Mouse (Mus musculus) liver, adult 2 months (tissue): ENCODE data around the gene Wnt1. TPM values are rescaled to one million over a fixed set of nuclear protein-coding genes. Genes with fewer than 3 reads are reported as not detected.
"Not testable (repeated sequence)": the region's sequence is repeated elsewhere in the genome, so short reads cannot be mapped to it uniquely, and the experiment has no call there.

ENCODE experiments used
- DNase-seq: peaks from one replicate; pipeline ENCODE4 v3.0.0-alpha.2; 2011; ENCODE audit warnings: low read depth, low spot score; ENCODE audit errors: extremely low read depth
- H3K27ac ChIP-seq: fragments of 200-500 bp; replicated peaks from 2 replicates; pipeline ENCODE4 v1.5.1; 2012; ENCODE audit warnings: low read depth, mild to moderate bottlenecking, control low read depth, inconsistent platforms, low read length; ENCODE audit not compliant: insufficient read depth
- H3K27me3 ChIP-seq: fragments of 200-500 bp; 2 replicates; pipeline ENCODE4 v1.6.1; 2012; ENCODE audit warnings: mild to moderate bottlenecking, moderate library complexity, low read length, inconsistent platforms; ENCODE audit not compliant: control insufficient read depth, insufficient read depth
- H3K36me3 ChIP-seq: fragments of 200-500 bp; 2 replicates; pipeline ENCODE4 v1.6.1; 2012; ENCODE audit warnings: low read length, inconsistent platforms; ENCODE audit not compliant: control insufficient read depth, insufficient read depth
- H3K4me1 ChIP-seq: fragments of 200-500 bp; 2 replicates; pipeline ENCODE4 v1.6.1; 2011; ENCODE audit warnings: low read length; ENCODE audit not compliant: control insufficient read depth, insufficient read depth
- H3K4me3 ChIP-seq: fragments of 200-500 bp; 2 replicates; pipeline ENCODE4 v1.5.1; 2011; ENCODE audit warnings: low read depth, mild to moderate bottlenecking, control low read depth, low read length, moderate library complexity; ENCODE audit not compliant: insufficient read depth
- H3K79me2 ChIP-seq: fragments of 200-500 bp; 2 replicates; pipeline ENCODE4 v1.6.1; 2012; ENCODE audit warnings: inconsistent platforms, mild to moderate bottlenecking, low read length, moderate library complexity; ENCODE audit not compliant: control insufficient read depth, insufficient read depth
- H3K9ac ChIP-seq: fragments of 200-500 bp; 2 replicates; pipeline ENCODE4 v1.6.1; 2012; ENCODE audit warnings: low read depth, mild to moderate bottlenecking, control low read depth, inconsistent platforms, low read length
- CTCF ChIP-seq: fragments of 200-500 bp; IDR thresholded peaks from 2 replicates; pipeline ENCODE4 v1.5.1; 2011; ENCODE audit warnings: low read depth, low read length, control low read depth
- POLR2A ChIP-seq: fragments of 200-500 bp; IDR thresholded peaks from 2 replicates; pipeline ENCODE4 v1.6.1; 2011; ENCODE audit warnings: low read length, control low read depth; ENCODE audit not compliant: insufficient read depth; ENCODE audit errors: extremely low read depth
- WGBS: fragments of 180-500 bp; shearing (Covaris S2); methylation state at CpG from one replicate; pipeline ENCODE4 v1.1.7; 2018; 5-methylcytosine and 5-hydroxymethylcytosine counted together
- polyA plus RNA-seq: library from polyadenylated mRNA; depleted of rRNA; stranded (reverse); fragments of >200 nt; gene quantifications from 2 replicates; pipeline ENCODE4 v1.2.3, GENCODE M21; 2012
- total RNA-seq: library from RNA; depleted of rRNA; stranded (reverse); fragments of >200 nt; gene quantifications from 2 replicates; pipeline ENCODE4 v1.2.3, GENCODE M21; 2014

Wnt1 gene
- total and polyA plus RNA-seq, 2 experiments = not detected

GRCm38 (mm10) chr15:98806071-98806808 is 16.6 kb downstream of the Wnt1 start:
- Histone ChIP-seq H3K27ac (no peak overlapping the region), H3K36me3 (no peaks in the 10 kb centered on the region), H3K9ac (no peak overlapping the region), H3K4me3 (no peak overlapping the region), H3K79me2 (no peaks in the 10 kb centered on the region), H3K27me3 (peaks cover 29% of the 10 kb centered on the region), H3K4me1 (peaks cover 2% of the 10 kb centered on the region; the same call in 1 of the 2 replicates)
- TF ChIP-seq CTCF (no peak), POLR2A (no peak)
- DNase-seq = no peak
- 23% methylated on average over 30 of the region's 30 CpGs for WGBS

- H3K27me3 ChIP-seq = peaks cover 29% of the 10 kb centered on the region
- no peak for DNase-seq
- H3K4me3 ChIP-seq = no peak overlapping the region; the same call in 1 of the 2 replicates
- H3K27ac ChIP-seq = no peak overlapping the region
- TF ChIP-seq POLR2A (no peak), CTCF (no peak)
- WGBS = 3% methylated on average over 58 of the region's 58 CpGs
- no peaks in the 10 kb centered on the region for H3K79me2 ChIP-seq
- no peak overlapping the region for H3K9ac ChIP-seq
- H3K36me3 ChIP-seq = no peaks in the 10 kb centered on the region
- H3K4me1 ChIP-seq = peaks cover 2% of the 10 kb centered on the region; the same call in 1 of the 2 replicates
Measured at GRCm38 (mm10) chr15:98806809-98807770, 17.4 kb downstream of the Wnt1 start.

DNA sequence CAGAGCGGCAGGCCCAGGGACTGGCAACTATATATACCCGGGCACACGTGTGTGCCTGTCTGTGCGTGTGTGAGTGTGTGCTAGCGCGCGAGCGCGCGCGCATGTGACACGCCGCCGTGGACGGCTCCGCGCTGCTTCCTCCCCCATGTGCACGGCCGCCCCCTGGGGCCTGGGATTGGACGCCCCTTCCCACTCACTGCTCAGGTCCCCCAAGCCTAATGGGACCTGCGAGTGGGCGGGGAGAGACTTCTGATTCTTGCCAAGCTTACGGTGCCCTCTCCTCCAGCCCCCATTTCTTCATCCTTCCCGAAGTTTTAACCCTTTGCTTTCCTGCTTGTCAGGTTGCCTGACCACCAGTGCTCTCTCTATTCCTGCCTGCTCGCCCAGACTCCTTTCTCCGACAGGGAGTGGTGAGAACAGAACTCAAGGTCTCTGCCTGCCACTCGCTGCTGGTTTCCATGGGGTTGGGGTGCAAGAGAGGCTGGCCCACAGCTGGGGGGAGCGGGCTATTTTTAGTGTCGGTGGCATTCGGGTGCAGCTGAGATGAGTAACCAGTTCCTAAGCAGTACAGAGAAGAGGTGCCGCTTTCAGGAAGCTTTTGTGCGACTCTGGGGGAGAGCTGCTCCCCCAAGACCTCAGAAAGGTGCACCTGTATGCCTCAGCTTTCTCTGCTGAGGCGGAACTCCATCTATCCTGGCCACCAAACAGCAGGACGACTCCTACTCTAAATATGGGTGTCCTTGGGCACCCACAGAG is 18.4 kb downstream of the Wnt1 start:
- no peak overlapping the region for H3K9ac ChIP-seq
- peak overlapping the region; percentile 10; the same call in 1 of the 2 replicates for H3K4me3 ChIP-seq
- TF ChIP-seq POLR2A (no peak), CTCF (no peak)
- H3K36me3 ChIP-seq = peaks cover 4% of the 10 kb centered on the region; the same call in 1 of the 2 replicates
- WGBS = 5% methylated on average over 34 of the region's 34 CpGs
- no peaks in the 10 kb centered on the region for H3K79me2 ChIP-seq
- peaks cover 2% of the 10 kb centered on the region; the same call in 1 of the 2 replicates for H3K4me1 ChIP-seq
- no peak overlapping the region for H3K27ac ChIP-seq
- DNase-seq = no peak
- peaks cover 29% of the 10 kb centered on the region for H3K27me3 ChIP-seq

DNA sequence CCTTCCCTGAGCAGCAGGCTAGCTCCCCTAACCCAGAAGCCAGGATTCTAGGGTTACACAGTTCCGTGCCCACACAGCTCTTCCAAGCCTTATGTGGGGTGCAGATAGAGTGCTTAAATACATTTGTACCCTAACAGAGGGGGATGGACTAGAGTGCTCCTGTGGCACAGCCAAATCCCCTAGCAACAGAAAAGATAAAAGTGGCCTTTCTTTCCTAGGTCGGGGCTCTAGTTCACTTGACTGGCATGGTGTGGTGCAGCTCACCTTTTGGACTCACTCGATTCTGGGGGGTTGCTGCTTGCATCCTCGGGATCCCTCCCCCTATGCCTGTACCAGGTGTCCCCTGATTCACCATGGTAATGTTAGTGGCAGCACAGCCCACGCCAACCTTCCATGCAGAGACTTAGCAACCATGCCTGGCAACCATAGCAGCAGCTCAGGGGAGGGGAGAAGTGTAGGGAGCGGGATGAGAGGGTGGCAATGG is 19.0 kb downstream of the Wnt1 start:
- Histone ChIP-seq H3K27me3 (peaks cover 29% of the 10 kb centered on the region), H3K9ac (no peak overlapping the region), H3K4me3 (no peak overlapping the region), H3K27ac (no peak overlapping the region), H3K36me3 (peaks cover 6% of the 10 kb centered on the region; the same call in 1 of the 2 replicates), H3K79me2 (no peaks in the 10 kb centered on the region), H3K4me1 (peaks cover 2% of the 10 kb centered on the region; the same call in 1 of the 2 replicates)
- no peak for DNase-seq
- whole genome bisulfite sequencing = 28% methylated on average over 6 of the region's 6 CpGs
- TF ChIP-seq POLR2A (no peak), CTCF (no peak)

GRCm38 (mm10) chr15:98809390-98809789 is 19.7 kb downstream of the Wnt1 start, which contains the start of gene Ddn:
Gene Ddn, minus strand, starts transcription at chr15:98809490.
- peaks cover 2% of the 10 kb centered on the region; the same call in 1 of the 2 replicates for H3K4me1 ChIP-seq
- DNase-seq = no peak
- peaks cover 29% of the 10 kb centered on the region for H3K27me3 ChIP-seq
- 80% methylated on average over 3 of the region's 3 CpGs for WGBS
- no peaks in the 10 kb centered on the region for H3K79me2 ChIP-seq
- H3K4me3 ChIP-seq = no peak within 1 kb of the TSS
- peaks cover 11% of the 10 kb centered on the region for H3K36me3 ChIP-seq
- no peak within 1 kb of the TSS for H3K9ac ChIP-seq
- no peak within 1 kb of the TSS for H3K27ac ChIP-seq
- TF ChIP-seq POLR2A (no peak), CTCF (no peak)

- H3K4me3 ChIP-seq, H3K9ac ChIP-seq, H3K79me2 ChIP-seq, DNase-seq, H3K4me1 ChIP-seq, H3K27ac ChIP-seq: not testable (repeated sequence)
- H3K27me3 ChIP-seq = peaks cover 25% of the 10 kb centered on the region
- WGBS = 84% methylated on average over 6 of the region's 6 CpGs
- H3K36me3 ChIP-seq = peaks cover 16% of the 10 kb centered on the region
Measured at GRCm38 (mm10) chr15:98810212-98810611, 20.6 kb downstream of the Wnt1 start.
